Mouse (Mus musculus): ENCODE measurements around the gene Hist1h3h. TPM values are rescaled to one million over a fixed set of nuclear protein-coding genes. Genes with fewer than 3 reads are reported as not detected.
"Not testable (repeated sequence)": the region's sequence is repeated elsewhere in the genome, so short reads cannot be mapped to it uniquely, and the experiment has no call there.

Hist1h3h gene
- polyA plus RNA-seq, 1 experiment from 2014 or later = 22.6 TPM

GRCm38 (mm10) chr13:21716540-21717391 lies 693 bp upstream of the Hist1h3h start:
- not testable (repeated sequence) for H3K27me3 ChIP-seq; H3K36me3 ChIP-seq; H3K9me3 ChIP-seq; ATAC-seq (ENCODE audit: low FRiP score, low read depth)
- Histone ChIP-seq H3K9ac (peak overlapping the region; percentile 81), H3K4me2 (replicated peaks) (peak overlapping the region; percentile 85), H3K4me3 (peak overlapping the region; percentile 51), H3K27ac (peak overlapping the region; percentile 95), H3K4me1 (peaks cover 35% of the 10 kb centered on the region)
- WGBS = under 1% methylated on average over 14 of the region's 38 CpGs

GRCm38 (mm10) chr13:21718381-21719080 lies 1.1 kb downstream of the Hist1h3h start:
- no peaks in the 10 kb centered on the region for H3K27me3 ChIP-seq
- peak overlapping the region; percentile 89 for H3K27ac ChIP-seq
- peak overlapping the region; percentile 83 for H3K9ac ChIP-seq
- 56% methylated on average over 4 of the region's 4 CpGs for WGBS
- ATAC-seq (ENCODE audit: low FRiP score, low read depth) = no peak
- no peaks in the 10 kb centered on the region for H3K9me3 ChIP-seq
- H3K4me1 ChIP-seq = peaks cover 42% of the 10 kb centered on the region
- no peaks in the 10 kb centered on the region for H3K36me3 ChIP-seq
- H3K4me3 ChIP-seq = peak overlapping the region; percentile 49
- peak overlapping the region; percentile 85 for H3K4me2 ChIP-seq (replicated peaks)

GRCm38 (mm10) chr13:21721107-21721756 lies 3.8 kb downstream of the Hist1h3h start:
- peak overlapping the region; percentile 63 for H3K9ac ChIP-seq
- H3K4me1 ChIP-seq = peaks cover 34% of the 10 kb centered on the region
- not testable (repeated sequence) for H3K27me3 ChIP-seq; H3K36me3 ChIP-seq; ATAC-seq (ENCODE audit: low FRiP score, low read depth); H3K9me3 ChIP-seq
- 2% methylated on average over 24 of the region's 44 CpGs for WGBS
- peak overlapping the region; percentile 88 for H3K27ac ChIP-seq
- peak overlapping the region; percentile 66 for H3K4me2 ChIP-seq (replicated peaks)
- peak overlapping the region; percentile 45 for H3K4me3 ChIP-seq

- not testable (repeated sequence) for H3K36me3 ChIP-seq, H3K27me3 ChIP-seq, H3K9me3 ChIP-seq
- H3K4me2 ChIP-seq (replicated peaks) = peak within 1 kb of the TSS; percentile 66
- peak within 1 kb of the TSS; percentile 63 for H3K9ac ChIP-seq
- WGBS = under 1% methylated on average over 37 of the region's 37 CpGs
- peak; percentile 97 for ATAC-seq (ENCODE audit: low FRiP score, low read depth)
- H3K4me1 ChIP-seq = peaks cover 33% of the 10 kb centered on the region
- H3K4me3 ChIP-seq = peak within 1 kb of the TSS; percentile 45
- H3K27ac ChIP-seq = peak within 1 kb of the TSS; percentile 88
These were observed 4.4 kb downstream of the Hist1h3h start, which contains the start of gene Hist1h2bm for GRCm38 (mm10) chr13:21721757-21722372. Hist1h2bm (plus strand) TSS chr13:21722044.

GRCm38 (mm10) chr13:21722373-21722925 lies 5.0 kb downstream of the Hist1h3h start:
- Histone ChIP-seq H3K27ac (peak overlapping the region; percentile 88), H3K9ac (peak overlapping the region; percentile 62), H3K4me3 (peak overlapping the region; percentile 45), H3K4me1 (peaks cover 30% of the 10 kb centered on the region), H3K36me3 (no peaks in the 10 kb centered on the region), H3K9me3 (no peaks in the 10 kb centered on the region), H3K27me3 (no peaks in the 10 kb centered on the region), H3K4me2 (replicated peaks) (peak overlapping the region; percentile 66)
- ATAC-seq (ENCODE audit: low FRiP score, low read depth) = no peak; the same call in 1 of the 2 replicates
- whole genome bisulfite sequencing = 2% methylated on average over 11 of the region's 11 CpGs

- no peaks in the 10 kb centered on the region for H3K36me3 ChIP-seq
- no peak for ATAC-seq (ENCODE audit: low FRiP score, low read depth)
- peak overlapping the region; percentile 88 for H3K27ac ChIP-seq
- peaks cover 27% of the 10 kb centered on the region for H3K4me1 ChIP-seq
- peak overlapping the region; percentile 45; the same call in 1 of the 2 replicates for H3K4me3 ChIP-seq
- no peaks in the 10 kb centered on the region for H3K9me3 ChIP-seq
- peak overlapping the region; percentile 66 for H3K4me2 ChIP-seq (replicated peaks)
- no peaks in the 10 kb centered on the region for H3K27me3 ChIP-seq
- WGBS = 30% methylated on average over 5 of the region's 5 CpGs
- H3K9ac ChIP-seq = no peak overlapping the region
These were observed 5.8 kb downstream of the Hist1h3h start for GRCm38 (mm10) chr13:21722993-21723836.

GRCm38 (mm10) chr13:21727948-21728572 lies 10.6 kb downstream of the Hist1h3h start:
- no peak overlapping the region for H3K27ac ChIP-seq
- H3K4me2 ChIP-seq (replicated peaks) = no peak overlapping the region
- no peak overlapping the region for H3K4me3 ChIP-seq
- H3K36me3 ChIP-seq = no peaks in the 10 kb centered on the region
- no peak overlapping the region for H3K9ac ChIP-seq
- H3K4me1 ChIP-seq = peaks cover 1% of the 10 kb centered on the region; the same call in 1 of the 2 replicates
- no peaks in the 10 kb centered on the region for H3K27me3 ChIP-seq
- no peaks in the 10 kb centered on the region for H3K9me3 ChIP-seq
- ATAC-seq (ENCODE audit: low FRiP score, low read depth) = no peak
- WGBS = 25% methylated on average over 11 of the region's 11 CpGs

- ATAC-seq (ENCODE audit: low FRiP score, low read depth) = no peak
- H3K4me2 ChIP-seq (replicated peaks) = no peak overlapping the region
- no peaks in the 10 kb centered on the region for H3K36me3 ChIP-seq
- H3K27me3 ChIP-seq = no peaks in the 10 kb centered on the region
- H3K9me3 ChIP-seq = no peaks in the 10 kb centered on the region
- no peaks in the 10 kb centered on the region for H3K4me1 ChIP-seq
- H3K9ac ChIP-seq = no peak overlapping the region
- no peak overlapping the region for H3K27ac ChIP-seq
- 43% methylated on average over 1 of the region's 1 CpGs for WGBS
- H3K4me3 ChIP-seq = no peak overlapping the region
These were observed 12.1 kb downstream of the Hist1h3h start for GRCm38 (mm10) chr13:21729544-21729943.

- Histone ChIP-seq H3K4me1 (peaks cover 4% of the 10 kb centered on the region; the same call in 1 of the 2 replicates), H3K27ac (peak overlapping the region; percentile 99), H3K9me3 (no peaks in the 10 kb centered on the region), H3K27me3 (no peaks in the 10 kb centered on the region), H3K4me3 (no peak overlapping the region), H3K4me2 (replicated peaks) (no peak overlapping the region), H3K36me3 (no peaks in the 10 kb centered on the region), H3K9ac (no peak overlapping the region)
- WGBS = 65% methylated on average over 5 of the region's 5 CpGs
- ATAC-seq (ENCODE audit: low FRiP score, low read depth) = no peak
These were observed 16.0 kb downstream of the Hist1h3h start for GRCm38 (mm10) chr13:21733466-21733865.

GRCm38 (mm10) chr13:21734010-21734905 lies 16.8 kb downstream of the Hist1h3h start:
- H3K4me2 ChIP-seq (replicated peaks) = peak overlapping the region; percentile 67
- WGBS = under 1% methylated on average over 21 of the region's 21 CpGs
- no peaks in the 10 kb centered on the region for H3K27me3 ChIP-seq
- H3K9me3 ChIP-seq = no peaks in the 10 kb centered on the region
- peak overlapping the region; percentile 99 for H3K27ac ChIP-seq
- peak overlapping the region; percentile 76 for H3K9ac ChIP-seq
- H3K4me3 ChIP-seq = peak overlapping the region; percentile 55
- ATAC-seq (ENCODE audit: low FRiP score, low read depth) = peak; percentile 85
- peaks cover 4% of the 10 kb centered on the region; the same call in 1 of the 2 replicates for H3K4me1 ChIP-seq
- H3K36me3 ChIP-seq = no peaks in the 10 kb centered on the region
